Mouse (Mus musculus) CH12F3 (cell line): Measurements from ENCODE around the gene Irf2bpl.

Experiments used
- in situ Hi-C: fragments of 300-500 bp; cut with MboI; formaldehyde crosslinking; loops from 2 replicates; pipeline ENCODE4 v1.14.3; 2020; ENCODE audit warnings: low sequenced_read_pairs

Gene Irf2bpl

GRCm38 (mm10) chr12:86899461-86900179 lies 15.0 kb upstream of the Irf2bpl start:
- in situ Hi-C loops = no loop called here

- in situ Hi-C loops = no loop called here
Measured at GRCm38 (mm10) chr12:86898448-86898847, 13.8 kb upstream of the Irf2bpl start.

GRCm38 (mm10) chr12:86897769-86898273 lies 13.2 kb upstream of the Irf2bpl start:
- in situ Hi-C loops = no loop called here

- in situ Hi-C loops = no loop called here
Measured at GRCm38 (mm10) chr12:86896921-86897512, 12.4 kb upstream of the Irf2bpl start.

GRCm38 (mm10) chr12:86896441-86896890 lies 11.9 kb upstream of the Irf2bpl start:
- in situ Hi-C loops = no loop called here

GRCm38 (mm10) chr12:86895703-86896409 lies 11.3 kb upstream of the Irf2bpl start:
- in situ Hi-C loops = no loop called here

GRCm38 (mm10) chr12:86894841-86895428 lies 10.3 kb upstream of the Irf2bpl start:
- in situ Hi-C loops = no loop called here

GRCm38 (mm10) chr12:86894184-86894839 lies 9.7 kb upstream of the Irf2bpl start:
- in situ Hi-C loops = no loop called here

- in situ Hi-C loops = no loop called here
Measured at GRCm38 (mm10) chr12:86893326-86894183, 9.0 kb upstream of the Irf2bpl start.

- in situ Hi-C loops = no loop called here
Measured at GRCm38 (mm10) chr12:86892711-86893311, 8.2 kb upstream of the Irf2bpl start.

GRCm38 (mm10) chr12:86891786-86892702 lies 7.4 kb upstream of the Irf2bpl start:
- in situ Hi-C loops = no loop called here

- in situ Hi-C loops = no loop called here
Measured at GRCm38 (mm10) chr12:86891454-86891785, 6.8 kb upstream of the Irf2bpl start.

GRCm38 (mm10) chr12:86890796-86891301 lies 6.3 kb upstream of the Irf2bpl start:
- in situ Hi-C loops = no loop called here

- in situ Hi-C loops = no loop called here
Measured at GRCm38 (mm10) chr12:86890091-86890720, 5.6 kb upstream of the Irf2bpl start.

GRCm38 (mm10) chr12:86889103-86889644 lies 4.6 kb upstream of the Irf2bpl start:
- in situ Hi-C loops = no loop called here

GRCm38 (mm10) chr12:86888130-86889069 lies 3.8 kb upstream of the Irf2bpl start:
- in situ Hi-C loops = no loop called here
